Mouse (Mus musculus): ENCODE measurements around the gene Bicdl1. TPM values are rescaled to one million over a fixed set of nuclear protein-coding genes. Genes with fewer than 3 reads are reported as not detected.

Bicdl1 gene
- 34.7 and 42.5 TPM in 2 replicates for polyA plus RNA-seq (2014; fragmentation: Nextera tagmentation; extraction: Ambion mirVana)

DNA sequence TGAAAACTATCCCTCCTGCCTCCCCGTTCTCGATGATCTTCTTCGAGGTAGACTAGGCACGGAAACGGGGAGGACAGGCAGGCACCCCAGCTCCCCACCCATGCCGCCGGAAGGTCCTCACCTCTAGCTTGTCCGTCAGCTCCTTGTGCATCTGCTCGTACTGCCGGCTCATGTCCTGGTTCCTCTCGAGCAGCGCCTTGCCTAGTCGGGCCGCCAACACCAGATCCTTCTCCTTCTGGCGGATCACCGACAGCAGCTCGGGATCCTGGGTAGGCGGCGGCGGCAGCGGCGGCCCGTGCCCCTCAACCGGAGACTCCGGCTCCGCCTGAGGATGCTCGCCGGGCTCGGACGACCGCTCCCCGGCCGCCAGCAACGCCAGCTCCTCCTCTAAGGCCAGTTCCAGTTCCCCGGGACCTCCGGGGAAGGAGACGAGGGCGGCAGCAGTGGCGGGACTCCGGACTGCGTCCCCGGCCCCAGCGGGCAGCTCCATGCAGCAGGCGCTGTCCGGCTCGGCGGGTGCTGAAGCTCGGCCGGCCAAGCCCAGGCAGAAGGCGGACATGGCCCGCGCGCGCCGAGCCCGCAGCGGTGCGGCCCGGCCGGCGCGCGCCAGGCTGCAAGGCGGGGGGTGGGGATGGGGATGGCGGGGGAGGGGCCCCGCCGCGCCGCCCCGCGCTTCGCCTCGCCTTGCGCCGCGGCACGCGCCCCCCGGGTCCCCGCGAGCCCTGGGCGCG, at the start of gene Bicdl1:
TSS of gene Bicdl1 (minus strand) at position 621 of the 731 bp plus-strand sequence.
- Histone ChIP-seq H3K4me2 (ENCODE audit: low read depth, low read length) (peak within 1 kb of the TSS; percentile 73), H3K9ac (replicated peaks; ENCODE audit: low read depth, low read length) (peak within 1 kb of the TSS; percentile 84), H3K9me3 (ENCODE audit: control insufficient read depth, low read length) (no peaks in the 10 kb centered on the region), H3K27me3 (ENCODE audit: control insufficient read depth, insufficient read depth, low read length) (no peaks in the 10 kb centered on the region; the same call in 1 of the 2 replicates), H3K4me1 (ENCODE audit: control insufficient read depth, insufficient read depth, low read length) (peaks cover 13% of the 10 kb centered on the region), H3K4me3 (ENCODE audit: low read depth, low read length) (peak within 1 kb of the TSS; percentile 74), H3K36me3 (ENCODE audit: control insufficient read depth, insufficient read depth, low read length) (no peaks in the 10 kb centered on the region), H3K27ac (ENCODE audit: low read depth, low read length) (peak within 1 kb of the TSS; percentile 97)
- under 1% methylated on average over 55 of the region's 83 CpGs for WGBS
- peak; percentile 35; the same call in 1 of the 2 replicates for ATAC-seq (ENCODE audit: low read depth)

- no peak overlapping the region for H3K27ac ChIP-seq (ENCODE audit: low read depth, low read length)
- ATAC-seq (ENCODE audit: low read depth): no peak
- no peaks in the 10 kb centered on the region for H3K9me3 ChIP-seq (ENCODE audit: control insufficient read depth, low read length)
- no peak overlapping the region for H3K4me2 ChIP-seq (ENCODE audit: low read depth, low read length)
- no peak overlapping the region for H3K9ac ChIP-seq (replicated peaks; ENCODE audit: low read depth, low read length)
- H3K27me3 ChIP-seq (ENCODE audit: control insufficient read depth, insufficient read depth, low read length): no peaks in the 10 kb centered on the region
- no peaks in the 10 kb centered on the region for H3K4me1 ChIP-seq (ENCODE audit: control insufficient read depth, insufficient read depth, low read length)
- no peak overlapping the region for H3K4me3 ChIP-seq (ENCODE audit: low read depth, low read length)
- H3K36me3 ChIP-seq (ENCODE audit: control insufficient read depth, insufficient read depth, low read length): no peaks in the 10 kb centered on the region
- WGBS: 68% methylated on average over 4 of the region's 4 CpGs
Measured at GRCm38 (mm10) chr5:115776911-115777310, 45.5 kb upstream of the Bicdl1 start.

- H3K4me2 ChIP-seq (ENCODE audit: low read depth, low read length): no peak overlapping the region
- no peaks in the 10 kb centered on the region for H3K9me3 ChIP-seq (ENCODE audit: control insufficient read depth, low read length)
- H3K27me3 ChIP-seq (ENCODE audit: control insufficient read depth, insufficient read depth, low read length): no peaks in the 10 kb centered on the region
- no peak overlapping the region for H3K27ac ChIP-seq (ENCODE audit: low read depth, low read length)
- no peak for ATAC-seq (ENCODE audit: low read depth)
- 72% methylated on average over 4 of the region's 4 CpGs for WGBS
- H3K4me3 ChIP-seq (ENCODE audit: low read depth, low read length): no peak overlapping the region
- H3K36me3 ChIP-seq (ENCODE audit: control insufficient read depth, insufficient read depth, low read length): no peaks in the 10 kb centered on the region
- no peaks in the 10 kb centered on the region for H3K4me1 ChIP-seq (ENCODE audit: control insufficient read depth, insufficient read depth, low read length)
- no peak overlapping the region for H3K9ac ChIP-seq (replicated peaks; ENCODE audit: low read depth, low read length)
Measured at GRCm38 (mm10) chr5:115775350-115775749, 43.9 kb upstream of the Bicdl1 start.

DNA sequence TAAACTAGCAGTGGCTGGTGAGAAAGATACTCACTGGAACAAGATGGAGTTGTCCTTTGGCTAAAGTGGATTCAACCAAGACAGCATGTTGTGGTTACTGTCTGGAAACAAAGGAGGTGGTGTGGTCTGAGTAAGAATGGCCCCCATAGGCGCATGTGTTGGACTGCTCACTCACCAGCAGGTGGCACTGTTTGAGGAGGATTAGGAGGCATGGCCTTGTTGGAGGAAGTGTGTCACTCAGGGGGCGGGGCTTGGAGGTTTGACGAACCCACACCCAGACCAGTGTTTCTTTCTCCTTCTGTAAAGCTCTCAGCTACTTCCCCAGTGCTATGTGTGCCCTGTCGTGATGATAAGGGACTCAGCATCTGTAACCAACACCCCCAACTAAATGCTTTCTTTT, 38.6 kb upstream of the Bicdl1 start:
- Histone ChIP-seq H3K4me1 (ENCODE audit: control insufficient read depth, insufficient read depth, low read length) (no peaks in the 10 kb centered on the region), H3K27me3 (ENCODE audit: control insufficient read depth, insufficient read depth, low read length) (no peaks in the 10 kb centered on the region), H3K4me3 (ENCODE audit: low read depth, low read length) (no peak overlapping the region), H3K36me3 (ENCODE audit: control insufficient read depth, insufficient read depth, low read length) (no peaks in the 10 kb centered on the region), H3K9me3 (ENCODE audit: control insufficient read depth, low read length) (no peaks in the 10 kb centered on the region), H3K9ac (replicated peaks; ENCODE audit: low read depth, low read length) (no peak overlapping the region), H3K27ac (ENCODE audit: low read depth, low read length) (no peak overlapping the region), H3K4me2 (ENCODE audit: low read depth, low read length) (no peak overlapping the region)
- ATAC-seq (ENCODE audit: low read depth): no peak
- WGBS: 95% methylated on average over 4 of the region's 4 CpGs

GRCm38 (mm10) chr5:115769116-115769515, 37.7 kb upstream of the Bicdl1 start:
- Histone ChIP-seq H3K9me3 (ENCODE audit: control insufficient read depth, low read length) (no peaks in the 10 kb centered on the region), H3K36me3 (ENCODE audit: control insufficient read depth, insufficient read depth, low read length) (no peaks in the 10 kb centered on the region), H3K4me2 (ENCODE audit: low read depth, low read length) (no peak overlapping the region), H3K4me1 (ENCODE audit: control insufficient read depth, insufficient read depth, low read length) (no peaks in the 10 kb centered on the region), H3K9ac (replicated peaks; ENCODE audit: low read depth, low read length) (no peak overlapping the region), H3K27ac (ENCODE audit: low read depth, low read length) (no peak overlapping the region), H3K27me3 (ENCODE audit: control insufficient read depth, insufficient read depth, low read length) (no peaks in the 10 kb centered on the region), H3K4me3 (ENCODE audit: low read depth, low read length) (no peak overlapping the region)
- WGBS: 91% methylated on average over 4 of the region's 4 CpGs
- ATAC-seq (ENCODE audit: low read depth): no peak

GRCm38 (mm10) chr5:115766821-115767220, 35.4 kb upstream of the Bicdl1 start:
- ATAC-seq (ENCODE audit: low read depth): no peak
- H3K9me3 ChIP-seq (ENCODE audit: control insufficient read depth, low read length): no peaks in the 10 kb centered on the region
- no peaks in the 10 kb centered on the region for H3K4me1 ChIP-seq (ENCODE audit: control insufficient read depth, insufficient read depth, low read length)
- no peaks in the 10 kb centered on the region for H3K27me3 ChIP-seq (ENCODE audit: control insufficient read depth, insufficient read depth, low read length)
- no peaks in the 10 kb centered on the region for H3K36me3 ChIP-seq (ENCODE audit: control insufficient read depth, insufficient read depth, low read length)
- H3K4me2 ChIP-seq (ENCODE audit: low read depth, low read length): no peak overlapping the region
- WGBS: 61% methylated on average over 8 of the region's 8 CpGs
- H3K27ac ChIP-seq (ENCODE audit: low read depth, low read length): no peak overlapping the region
- H3K4me3 ChIP-seq (ENCODE audit: low read depth, low read length): no peak overlapping the region
- H3K9ac ChIP-seq (replicated peaks; ENCODE audit: low read depth, low read length): no peak overlapping the region

GRCm38 (mm10) chr5:115763981-115764380, 32.6 kb upstream of the Bicdl1 start:
- H3K4me1 ChIP-seq (ENCODE audit: control insufficient read depth, insufficient read depth, low read length): no peaks in the 10 kb centered on the region
- H3K36me3 ChIP-seq (ENCODE audit: control insufficient read depth, insufficient read depth, low read length): no peaks in the 10 kb centered on the region
- ATAC-seq (ENCODE audit: low read depth): no peak
- H3K4me2 ChIP-seq (ENCODE audit: low read depth, low read length): no peak overlapping the region
- H3K4me3 ChIP-seq (ENCODE audit: low read depth, low read length): no peak overlapping the region
- no peak overlapping the region for H3K9ac ChIP-seq (replicated peaks; ENCODE audit: low read depth, low read length)
- H3K27me3 ChIP-seq (ENCODE audit: control insufficient read depth, insufficient read depth, low read length): no peaks in the 10 kb centered on the region
- H3K27ac ChIP-seq (ENCODE audit: low read depth, low read length): no peak overlapping the region
- no peaks in the 10 kb centered on the region for H3K9me3 ChIP-seq (ENCODE audit: control insufficient read depth, low read length)
- WGBS: 92% methylated on average over 2 of the region's 2 CpGs

- 83% methylated on average over 11 of the region's 11 CpGs for WGBS
- Histone ChIP-seq H3K27ac (ENCODE audit: low read depth, low read length) (no peak overlapping the region), H3K36me3 (ENCODE audit: control insufficient read depth, insufficient read depth, low read length) (no peaks in the 10 kb centered on the region), H3K4me2 (ENCODE audit: low read depth, low read length) (no peak overlapping the region), H3K4me1 (ENCODE audit: control insufficient read depth, insufficient read depth, low read length) (no peaks in the 10 kb centered on the region), H3K9me3 (ENCODE audit: control insufficient read depth, low read length) (no peaks in the 10 kb centered on the region), H3K27me3 (ENCODE audit: control insufficient read depth, insufficient read depth, low read length) (no peaks in the 10 kb centered on the region), H3K4me3 (ENCODE audit: low read depth, low read length) (no peak overlapping the region), H3K9ac (replicated peaks; ENCODE audit: low read depth, low read length) (no peak overlapping the region)
- ATAC-seq (ENCODE audit: low read depth): no peak
Measured at GRCm38 (mm10) chr5:115760903-115761302, 29.5 kb upstream of the Bicdl1 start.

- 49% methylated on average over 10 of the region's 10 CpGs for WGBS
- no peak overlapping the region for H3K9ac ChIP-seq (replicated peaks; ENCODE audit: low read depth, low read length)
- no peak overlapping the region for H3K27ac ChIP-seq (ENCODE audit: low read depth, low read length)
- H3K4me2 ChIP-seq (ENCODE audit: low read depth, low read length): no peak overlapping the region
- H3K4me3 ChIP-seq (ENCODE audit: low read depth, low read length): no peak overlapping the region
- no peaks in the 10 kb centered on the region for H3K9me3 ChIP-seq (ENCODE audit: control insufficient read depth, low read length)
- no peaks in the 10 kb centered on the region for H3K36me3 ChIP-seq (ENCODE audit: control insufficient read depth, insufficient read depth, low read length)
- ATAC-seq (ENCODE audit: low read depth): no peak
- no peaks in the 10 kb centered on the region for H3K4me1 ChIP-seq (ENCODE audit: control insufficient read depth, insufficient read depth, low read length)
- H3K27me3 ChIP-seq (ENCODE audit: control insufficient read depth, insufficient read depth, low read length): no peaks in the 10 kb centered on the region
Measured at GRCm38 (mm10) chr5:115758431-115759180, 27.2 kb upstream of the Bicdl1 start.

All from neural tube, embryonic 14.5 days (tissue).